Mouse (Mus musculus): ENCODE measurements around the gene Olfr676. TPM values are rescaled to one million over a fixed set of nuclear protein-coding genes. Genes with fewer than 3 reads are reported as not detected.

The Olfr676 gene
- polyA plus RNA-seq (2012), result not detected in 2 replicates

- no peak for TF ChIP-seq GATA1 (IDR thresholded peaks at IDR 0.05; ENCODE audit: low read length)
These were observed at the start of gene Olfr676 for GRCm38 (mm10) chr7:105032398-105032797. Olfr676 (plus strand) TSS chr7:105032698.

- TF ChIP-seq GATA1 (IDR thresholded peaks at IDR 0.05; ENCODE audit: low read length), result no peak
These were observed 30.6 kb upstream of the Olfr676 start, which contains the start of gene Olfr672 for GRCm38 (mm10) chr7:105001929-105002328. Olfr672 (minus strand) TSS chr7:105002029.

- no peak for TF ChIP-seq GATA1 (IDR thresholded peaks at IDR 0.05; ENCODE audit: low read length)
These were observed 10.0 kb upstream of the Olfr676 start for GRCm38 (mm10) chr7:105022530-105022929.

GRCm38 (mm10) chr7:105028360-105028759 is 4.1 kb upstream of the Olfr676 start, which contains the start of gene Olfr675:
Olfr675 (minus strand) TSS chr7:105028460.
- TF ChIP-seq GATA1 (IDR thresholded peaks at IDR 0.05; ENCODE audit: low read length), result no peak

- TF ChIP-seq GATA1 (IDR thresholded peaks at IDR 0.05; ENCODE audit: low read length), result no peak
These were observed 26.5 kb downstream of the Olfr676 start for GRCm38 (mm10) chr7:105058951-105059350.

- no peak for TF ChIP-seq GATA1 (IDR thresholded peaks at IDR 0.05; ENCODE audit: low read length)
These were observed 31.7 kb downstream of the Olfr676 start, which contains the start of gene Olfr678 for GRCm38 (mm10) chr7:105064175-105064574. Olfr678 (plus strand) TSS chr7:105064475.

- TF ChIP-seq GATA1 (IDR thresholded peaks at IDR 0.05; ENCODE audit: low read length), result no peak
These were observed 48.4 kb downstream of the Olfr676 start, which contains the start of gene Olfr679 for GRCm38 (mm10) chr7:105080905-105081304. Olfr679 (plus strand) TSS chr7:105081205.

Other genes starting within 250 kb of the Olfr676 start
- not detected in 2 replicates for gene Usp17lb, start 190.1 kb upstream of the Olfr676 start, polyA plus RNA-seq (2012)
- not detected in 2 replicates for gene Usp17la, start 175.7 kb upstream of the Olfr676 start, polyA plus RNA-seq (2012)
- not detected in 2 replicates for gene Olfr665, start 154.7 kb upstream of the Olfr676 start, polyA plus RNA-seq (2012)
- gene Olfr666, start 136.7 kb upstream of the Olfr676 start, polyA plus RNA-seq (2012), result not detected in 2 replicates
- not detected in 2 replicates for gene Olfr667, start 111.2 kb upstream of the Olfr676 start, polyA plus RNA-seq (2012)
- gene Olfr668, start 104.6 kb upstream of the Olfr676 start, polyA plus RNA-seq (2012), result not detected in 2 replicates
- not detected in 2 replicates for gene Olfr669, start 98.5 kb upstream of the Olfr676 start, polyA plus RNA-seq (2012)
- gene Olfr670, start 70.1 kb upstream of the Olfr676 start, polyA plus RNA-seq (2012), result not detected in 2 replicates
- gene Olfr671, start 53.6 kb upstream of the Olfr676 start, polyA plus RNA-seq (2012), result not detected in 2 replicates
- not detected in 2 replicates for gene Olfr672, start 30.7 kb upstream of the Olfr676 start, polyA plus RNA-seq (2012)
- not detected in 2 replicates for gene Olfr675, start 4.2 kb upstream of the Olfr676 start, polyA plus RNA-seq (2012)
- gene Olfr677, start 18.7 kb downstream of the Olfr676 start, polyA plus RNA-seq (2012), result not detected in 2 replicates
- gene Olfr678, start 31.8 kb downstream of the Olfr676 start, polyA plus RNA-seq (2012), result not detected in 2 replicates
- not detected in 2 replicates for gene Olfr679, start 48.5 kb downstream of the Olfr676 start, polyA plus RNA-seq (2012)
- not detected in 2 replicates for gene Olfr680-ps1, start 60.1 kb downstream of the Olfr676 start, polyA plus RNA-seq (2012)
- gene Olfr681, start 84.1 kb downstream of the Olfr676 start, polyA plus RNA-seq (2012), result not detected in 2 replicates
- not detected in 2 replicates for gene Olfr683, start 114.3 kb downstream of the Olfr676 start, polyA plus RNA-seq (2012)
- gene Olfr684, start 131.0 kb downstream of the Olfr676 start, polyA plus RNA-seq (2012), result not detected in 2 replicates
- gene Olfr685, start 153.3 kb downstream of the Olfr676 start, polyA plus RNA-seq (2012), result not detected in 2 replicates
- not detected in 2 replicates for gene Olfr686, start 174.8 kb downstream of the Olfr676 start, polyA plus RNA-seq (2012)